Mouse (Mus musculus): ENCODE measurements at regions not wholly inside any gene's neighbourhood (a gene's known extent, or its start where the extent isn't known, plus 50 kb on each side); places are given as distances from the start of the nearest gene placed in this dataset.
A peak's percentile ranks its signal among the peaks of the same experiment; 100 is the strongest.

DNA sequence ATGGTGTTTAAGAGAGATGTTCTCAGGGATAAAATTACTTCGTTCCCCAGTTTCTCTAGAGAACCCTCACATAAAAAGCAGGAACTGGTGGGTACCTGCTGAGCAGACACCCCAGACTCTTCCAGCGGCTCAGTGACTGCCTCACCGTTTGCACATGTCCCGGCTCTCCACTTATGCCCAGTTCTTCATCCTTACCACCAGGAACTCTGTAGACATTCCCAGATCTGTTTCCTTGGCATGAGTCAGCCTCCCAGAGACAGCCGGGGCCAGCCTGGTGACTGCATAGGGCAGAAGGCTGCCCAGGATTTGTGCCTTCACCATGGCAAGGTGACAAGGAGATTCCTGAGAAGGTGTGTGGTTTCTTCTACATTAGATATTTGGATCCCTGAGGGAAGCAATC, 81.6 kb upstream of the Rasgrf1 start:
- Histone ChIP-seq H3K36me3 (no peaks in the 10 kb centered on the region), H3K4me3 (replicated peaks) (no peak overlapping the region), H3K27me3 (no peaks in the 10 kb centered on the region), H3K27ac (replicated peaks) (no peak overlapping the region), H3K4me1 (no peaks in the 10 kb centered on the region), H3K9ac (no peak overlapping the region), H3K9me3 (replicated peaks) (no peaks in the 10 kb centered on the region), H3K4me2 (replicated peaks) (no peak overlapping the region)
- WGBS = 80% methylated on average over 5 of the region's 5 CpGs
- no peak for ATAC-seq (ENCODE audit: insufficient number of reproducible peaks, low FRiP score, low TSS enrichment, low read depth)

DNA sequence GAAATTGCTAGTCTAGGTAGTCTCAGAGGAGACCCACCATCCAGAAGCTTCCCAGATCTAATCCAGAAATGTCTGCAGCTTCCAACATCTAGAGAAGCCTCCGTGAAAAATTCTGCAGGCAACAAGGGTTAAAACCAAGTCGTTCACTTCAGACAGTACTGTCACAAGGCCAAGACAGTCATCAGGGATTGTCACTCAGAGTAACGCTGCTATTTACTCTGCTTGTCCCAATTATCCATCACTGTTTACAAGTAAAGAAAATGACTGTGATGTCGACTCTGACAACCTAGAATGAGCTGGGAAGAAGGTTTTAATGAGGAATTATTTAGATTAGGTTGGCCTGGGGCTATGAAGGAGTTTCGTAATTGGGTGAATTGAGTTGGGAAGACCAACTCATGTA, 82.1 kb upstream of the Rasgrf1 start:
- Histone ChIP-seq H3K4me3 (replicated peaks) (no peak overlapping the region), H3K27me3 (no peaks in the 10 kb centered on the region), H3K9me3 (replicated peaks) (no peaks in the 10 kb centered on the region), H3K9ac (no peak overlapping the region), H3K4me2 (replicated peaks) (peak overlapping the region; percentile 46; the same call in 1 of the 2 replicates), H3K4me1 (no peaks in the 10 kb centered on the region), H3K36me3 (no peaks in the 10 kb centered on the region), H3K27ac (replicated peaks) (no peak overlapping the region)
- WGBS = 51% methylated on average over 5 of the region's 5 CpGs
- ATAC-seq (ENCODE audit: insufficient number of reproducible peaks, low FRiP score, low TSS enrichment, low read depth) = no peak

DNA sequence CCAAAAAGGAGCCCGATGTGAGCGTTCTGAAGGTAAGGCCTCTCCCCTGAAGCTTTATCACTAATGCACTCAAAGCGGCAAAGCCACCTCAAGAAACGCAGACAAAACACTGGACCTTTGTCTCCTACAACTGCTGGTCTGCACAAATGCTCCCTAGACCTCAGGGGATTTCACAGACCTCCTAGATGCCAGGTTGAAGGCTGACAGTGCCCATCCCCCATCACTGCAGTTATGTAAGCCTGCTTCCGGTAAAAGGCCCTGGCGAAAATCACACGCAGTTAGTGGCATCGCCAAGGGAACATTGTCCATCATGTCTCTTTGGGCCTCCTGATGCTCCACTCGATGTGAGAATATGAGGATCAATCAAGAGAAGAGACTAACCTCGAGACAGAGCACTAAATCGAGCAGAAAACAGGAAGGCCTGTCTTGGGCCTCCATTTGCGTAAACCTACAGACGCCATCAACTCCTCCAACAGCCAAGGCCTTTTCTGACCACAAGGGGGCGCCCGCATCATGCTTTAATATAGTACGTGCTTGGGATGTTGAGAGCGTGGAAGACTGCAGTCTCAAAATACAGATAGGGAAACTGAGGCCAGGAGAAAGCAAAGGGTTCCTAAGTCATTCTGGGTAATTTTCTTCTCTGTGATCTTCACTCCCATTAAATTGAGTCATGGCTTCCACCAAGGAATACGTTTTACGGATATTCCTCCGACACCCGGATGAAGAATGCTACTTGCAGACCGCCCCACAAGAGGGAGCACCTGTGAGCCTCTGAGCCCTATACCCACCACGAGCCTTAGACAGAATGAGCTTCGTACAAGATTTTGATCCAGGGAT, 82.8 kb upstream of the Rasgrf1 start:
- Histone ChIP-seq H3K4me2 (replicated peaks) (peak overlapping the region; percentile 46), H3K27me3 (no peaks in the 10 kb centered on the region), H3K9me3 (replicated peaks) (no peaks in the 10 kb centered on the region), H3K36me3 (no peaks in the 10 kb centered on the region), H3K27ac (replicated peaks) (no peak overlapping the region), H3K4me1 (no peaks in the 10 kb centered on the region), H3K9ac (no peak overlapping the region), H3K4me3 (replicated peaks) (peak overlapping the region; percentile 31)
- 34% methylated on average over 24 of the region's 24 CpGs for WGBS
- ATAC-seq (ENCODE audit: insufficient number of reproducible peaks, low FRiP score, low TSS enrichment, low read depth) = peak; percentile 69; the same call in 1 of the 2 replicates

DNA sequence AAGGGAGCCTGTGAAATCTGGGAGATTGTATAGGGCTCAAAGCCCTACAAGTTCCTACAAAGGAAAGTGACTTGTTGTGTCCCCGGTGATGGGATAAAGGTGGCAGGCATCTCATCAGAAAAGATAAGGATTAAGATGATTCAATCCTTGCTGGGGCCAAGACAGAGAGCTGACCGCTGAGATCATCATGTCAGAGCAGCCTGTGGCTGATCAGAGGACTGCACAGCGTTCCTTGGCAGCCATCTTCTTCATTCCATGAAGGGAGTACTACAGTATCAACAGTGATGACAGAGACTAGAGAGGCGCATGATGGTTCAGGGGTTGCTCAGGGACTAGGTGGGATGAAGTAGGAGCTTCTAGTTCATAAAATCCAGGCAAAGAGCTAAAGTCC, 83.6 kb upstream of the Ankrd34c start:
- WGBS = 85% methylated on average over 4 of the region's 4 CpGs
- no peak overlapping the region for H3K27ac ChIP-seq (replicated peaks)
- peaks cover 4% of the 10 kb centered on the region; the same call in 1 of the 2 replicates for H3K4me1 ChIP-seq
- H3K27me3 ChIP-seq = no peaks in the 10 kb centered on the region
- ATAC-seq (ENCODE audit: insufficient number of reproducible peaks, low FRiP score, low TSS enrichment, low read depth) = no peak
- H3K4me3 ChIP-seq (replicated peaks) = no peak overlapping the region
- no peak overlapping the region for H3K9ac ChIP-seq
- H3K36me3 ChIP-seq = no peaks in the 10 kb centered on the region
- H3K9me3 ChIP-seq (replicated peaks) = no peaks in the 10 kb centered on the region
- no peak overlapping the region for H3K4me2 ChIP-seq (replicated peaks)

DNA sequence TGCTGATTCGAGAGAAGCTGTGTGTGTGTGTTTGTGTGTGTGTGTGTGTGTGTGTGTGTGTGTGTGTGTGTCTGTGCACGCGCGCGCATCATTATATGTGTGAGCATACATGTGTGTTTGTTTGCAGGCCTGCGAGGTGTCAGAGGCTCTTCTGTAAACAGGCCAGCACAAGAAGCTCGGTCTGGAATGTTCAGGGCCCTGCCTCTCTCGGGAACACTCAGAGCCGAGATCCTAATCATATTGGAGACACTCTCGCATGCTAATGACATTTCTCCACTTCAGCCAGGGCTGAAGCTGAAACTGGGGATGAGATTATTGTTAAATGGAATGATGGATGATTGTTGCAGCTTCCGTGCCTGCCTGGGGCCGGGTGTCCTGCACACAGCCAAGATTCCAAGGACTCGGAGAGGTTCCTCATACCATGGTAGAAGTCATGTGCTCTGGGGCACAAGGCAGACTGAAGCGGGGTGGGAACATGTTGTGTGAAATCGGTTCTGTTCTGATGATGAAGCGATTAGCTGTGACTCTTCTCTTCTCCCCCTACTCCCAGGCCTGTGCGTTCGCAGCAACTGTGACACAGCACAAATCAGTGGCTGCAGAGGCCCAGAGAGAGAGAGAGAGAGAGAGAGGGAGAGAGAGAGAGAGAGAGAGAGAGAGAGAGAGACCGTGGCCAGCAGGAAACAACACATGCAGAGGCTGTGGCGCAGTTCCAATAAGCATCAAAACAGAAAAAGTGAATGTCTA, 83.0 kb upstream of the Ankrd34c start:
- Histone ChIP-seq H3K27me3 (no peaks in the 10 kb centered on the region), H3K4me2 (replicated peaks) (no peak overlapping the region), H3K36me3 (no peaks in the 10 kb centered on the region), H3K4me1 (peaks cover 4% of the 10 kb centered on the region; the same call in 1 of the 2 replicates), H3K4me3 (replicated peaks) (no peak overlapping the region), H3K9ac (no peak overlapping the region), H3K27ac (replicated peaks) (no peak overlapping the region), H3K9me3 (replicated peaks) (no peaks in the 10 kb centered on the region)
- 60% methylated on average over 20 of the region's 20 CpGs for WGBS
- no peak for ATAC-seq (ENCODE audit: insufficient number of reproducible peaks, low FRiP score, low TSS enrichment, low read depth)

DNA sequence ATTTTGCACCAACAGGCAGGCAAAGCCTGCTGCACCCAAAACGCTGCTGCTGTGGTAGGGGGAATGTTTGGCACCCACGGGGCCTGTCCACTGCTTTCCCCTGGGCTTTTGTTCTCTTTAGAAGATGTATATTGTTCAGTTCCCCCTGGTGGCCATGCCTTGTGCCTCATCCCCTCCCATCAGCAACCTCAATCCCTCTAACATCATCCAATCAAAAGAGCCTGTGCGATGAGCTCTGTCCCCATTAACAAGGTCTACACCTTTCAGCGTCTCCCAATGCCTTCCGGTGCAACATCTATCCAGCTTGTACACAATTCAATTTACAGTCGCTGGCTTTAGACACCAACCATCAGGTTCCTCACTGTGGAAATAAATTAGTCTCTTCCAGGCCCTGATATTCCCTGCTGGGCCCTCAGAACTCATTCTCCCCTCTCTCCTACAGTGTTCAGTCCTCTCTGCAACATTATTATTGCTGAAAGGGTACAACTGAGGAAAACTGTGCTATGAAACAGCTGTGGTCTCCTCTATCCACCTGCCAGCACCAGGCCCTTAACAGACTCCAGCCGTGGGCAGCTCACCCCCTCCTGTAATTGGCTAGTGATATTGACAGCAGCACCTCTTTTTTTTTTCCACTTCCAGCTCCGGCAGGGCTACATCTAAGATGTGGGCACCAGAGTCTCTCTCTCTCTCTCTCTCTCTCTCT, 75.5 kb upstream of the Ankrd34c start:
- Histone ChIP-seq H3K4me1 (no peaks in the 10 kb centered on the region), H3K27me3 (no peaks in the 10 kb centered on the region), H3K36me3 (no peaks in the 10 kb centered on the region), H3K9ac (no peak overlapping the region), H3K4me3 (replicated peaks) (no peak overlapping the region), H3K4me2 (replicated peaks) (no peak overlapping the region), H3K9me3 (replicated peaks) (no peaks in the 10 kb centered on the region), H3K27ac (replicated peaks) (no peak overlapping the region)
- ATAC-seq (ENCODE audit: insufficient number of reproducible peaks, low FRiP score, low TSS enrichment, low read depth) = no peak
- WGBS = 48% methylated on average over 8 of the region's 8 CpGs

DNA sequence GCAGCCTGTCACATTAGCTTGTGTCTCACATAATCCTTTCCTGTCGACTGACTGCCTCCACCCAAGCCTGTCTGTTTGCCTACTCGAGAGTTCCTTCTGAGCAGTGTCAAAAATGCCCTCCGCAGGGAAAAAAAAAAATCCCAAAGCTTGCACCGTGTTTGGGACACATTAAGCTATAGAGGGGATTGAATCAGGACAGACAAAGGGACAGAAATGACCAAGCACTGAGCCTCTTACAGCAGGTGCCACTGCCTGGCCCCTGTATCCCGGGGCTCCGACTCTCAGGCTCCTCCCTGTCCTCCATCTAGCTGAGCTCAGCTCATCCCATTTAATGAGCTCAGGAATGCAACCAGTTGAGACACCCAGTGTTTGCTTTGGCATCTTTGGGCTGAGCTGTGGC, 69.1 kb upstream of the Ankrd34c start:
- no peak overlapping the region for H3K9ac ChIP-seq
- no peaks in the 10 kb centered on the region for H3K27me3 ChIP-seq
- H3K4me3 ChIP-seq (replicated peaks) = no peak overlapping the region
- 23% methylated on average over 6 of the region's 6 CpGs for WGBS
- H3K4me2 ChIP-seq (replicated peaks) = no peak overlapping the region
- H3K4me1 ChIP-seq = 0 out of 2 replicates have a peak, but pooled peaks cover 6% of the 10 kb centered on the region
- ATAC-seq (ENCODE audit: insufficient number of reproducible peaks, low FRiP score, low TSS enrichment, low read depth) = no peak
- no peak overlapping the region for H3K27ac ChIP-seq (replicated peaks)
- no peaks in the 10 kb centered on the region for H3K9me3 ChIP-seq (replicated peaks)
- H3K36me3 ChIP-seq = no peaks in the 10 kb centered on the region

DNA sequence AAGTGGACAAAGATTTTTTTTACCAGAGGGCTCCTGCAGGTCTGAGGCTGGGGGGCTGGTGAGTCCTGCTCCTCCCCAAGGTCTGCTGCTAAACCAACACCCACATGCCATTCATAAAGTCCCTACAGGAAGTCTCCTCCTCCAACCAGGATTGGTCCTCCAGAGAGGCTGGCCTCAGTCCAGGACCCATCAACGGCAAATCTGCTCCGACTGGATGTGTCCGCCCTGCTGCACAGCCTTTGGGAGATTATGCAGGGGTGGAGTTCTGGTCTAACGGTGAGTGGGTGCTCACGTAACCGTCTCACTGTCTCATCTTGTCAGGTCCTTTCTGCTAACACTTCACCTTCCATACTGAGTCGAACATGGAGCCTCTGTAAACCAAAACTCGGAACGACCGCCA, 64.4 kb upstream of the Ankrd34c start:
- no peak overlapping the region for H3K4me3 ChIP-seq (replicated peaks)
- H3K36me3 ChIP-seq = no peaks in the 10 kb centered on the region
- 59% methylated on average over 10 of the region's 10 CpGs for WGBS
- H3K9me3 ChIP-seq (replicated peaks) = no peaks in the 10 kb centered on the region
- no peaks in the 10 kb centered on the region for H3K27me3 ChIP-seq
- H3K4me2 ChIP-seq (replicated peaks) = no peak overlapping the region
- no peak overlapping the region for H3K9ac ChIP-seq
- ATAC-seq (ENCODE audit: insufficient number of reproducible peaks, low FRiP score, low TSS enrichment, low read depth) = no peak
- no peak overlapping the region for H3K27ac ChIP-seq (replicated peaks)
- H3K4me1 ChIP-seq = 0 out of 2 replicates have a peak, but pooled peaks cover 6% of the 10 kb centered on the region

DNA sequence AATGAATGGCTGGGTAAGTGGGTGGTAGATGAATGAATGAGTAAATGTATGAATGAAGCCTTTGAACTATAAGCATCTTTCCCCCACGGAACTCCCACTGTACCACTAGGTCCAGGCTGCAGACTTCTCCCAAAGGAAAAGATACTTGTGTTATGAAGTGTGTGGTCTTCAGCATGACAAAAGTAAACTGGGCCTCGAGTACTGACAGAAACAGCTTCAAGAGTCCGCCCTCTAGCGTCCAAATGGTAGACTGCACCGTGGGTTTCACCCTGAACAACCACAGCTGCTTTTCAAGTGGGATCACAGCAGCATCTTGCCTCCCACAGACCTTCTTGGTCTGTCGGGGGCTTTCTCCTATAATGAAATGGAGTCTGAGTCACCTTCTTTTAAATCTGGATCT, 54.7 kb upstream of the Ankrd34c start:
- Histone ChIP-seq H3K4me1 (no peaks in the 10 kb centered on the region), H3K9ac (no peak overlapping the region), H3K4me2 (replicated peaks) (no peak overlapping the region), H3K36me3 (no peaks in the 10 kb centered on the region), H3K27ac (replicated peaks) (no peak overlapping the region), H3K4me3 (replicated peaks) (no peak overlapping the region), H3K9me3 (replicated peaks) (no peaks in the 10 kb centered on the region), H3K27me3 (no peaks in the 10 kb centered on the region)
- no peak for ATAC-seq (ENCODE audit: insufficient number of reproducible peaks, low FRiP score, low TSS enrichment, low read depth)
- WGBS = 7% methylated on average over 6 of the region's 6 CpGs

DNA sequence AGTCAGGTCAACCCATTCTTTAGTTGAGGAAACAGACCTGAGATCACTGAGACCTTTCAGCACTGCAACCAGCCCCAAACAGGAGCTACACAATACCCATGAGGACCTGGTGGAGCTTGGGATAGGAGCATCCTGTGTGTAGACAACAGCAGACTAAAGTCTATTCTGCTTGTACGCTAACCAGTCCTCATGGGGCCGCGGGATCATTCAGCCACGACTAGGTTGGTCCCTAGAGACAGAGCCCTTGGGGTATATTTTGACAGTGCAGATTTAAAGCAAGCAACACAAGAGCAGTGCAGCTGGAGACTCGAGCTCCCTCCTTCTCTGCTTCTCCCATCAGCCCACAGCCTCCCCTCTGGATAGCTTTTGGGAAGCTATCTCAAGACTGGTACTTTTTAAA, 51.7 kb upstream of the Ankrd34c start:
- ATAC-seq (ENCODE audit: insufficient number of reproducible peaks, low FRiP score, low TSS enrichment, low read depth) = no peak
- H3K27me3 ChIP-seq = no peaks in the 10 kb centered on the region
- H3K4me2 ChIP-seq (replicated peaks) = no peak overlapping the region
- H3K4me1 ChIP-seq = no peaks in the 10 kb centered on the region
- no peak overlapping the region for H3K4me3 ChIP-seq (replicated peaks)
- no peaks in the 10 kb centered on the region for H3K9me3 ChIP-seq (replicated peaks)
- no peak overlapping the region for H3K27ac ChIP-seq (replicated peaks)
- H3K36me3 ChIP-seq = no peaks in the 10 kb centered on the region
- no peak overlapping the region for H3K9ac ChIP-seq
- WGBS = 69% methylated on average over 5 of the region's 5 CpGs

DNA sequence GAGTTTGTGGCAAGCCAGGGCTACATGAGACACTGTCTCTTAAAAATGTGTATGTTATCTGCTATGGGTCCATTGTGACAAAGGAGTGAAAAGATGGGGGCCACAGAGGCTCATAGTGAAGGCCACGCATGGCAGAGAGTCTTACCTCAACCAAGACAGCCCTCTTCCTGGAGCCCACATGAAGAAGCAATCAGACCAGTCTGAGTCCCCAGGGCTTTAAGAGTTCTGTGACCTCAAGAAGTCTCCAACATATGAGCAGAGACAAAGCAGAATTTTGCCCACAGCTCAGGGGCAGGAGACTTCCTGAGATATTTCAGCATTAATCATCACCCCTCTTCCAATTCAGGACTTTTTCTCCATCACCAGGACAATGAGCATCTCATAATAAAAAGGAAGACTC, 50.4 kb upstream of the Ankrd34c start:
- Histone ChIP-seq H3K27ac (replicated peaks) (no peak overlapping the region), H3K4me1 (no peaks in the 10 kb centered on the region), H3K4me2 (replicated peaks) (no peak overlapping the region), H3K9ac (no peak overlapping the region), H3K36me3 (no peaks in the 10 kb centered on the region), H3K27me3 (no peaks in the 10 kb centered on the region), H3K4me3 (replicated peaks) (no peak overlapping the region), H3K9me3 (replicated peaks) (no peaks in the 10 kb centered on the region)
- no peak for ATAC-seq (ENCODE audit: insufficient number of reproducible peaks, low FRiP score, low TSS enrichment, low read depth)
- 85% methylated on average over 1 of the region's 1 CpGs for WGBS

All from embryonic facial prominence, embryonic 15.5 days (tissue).